Mouse (Mus musculus) CH12.LX (cell line): Measurements from ENCODE around the gene Itprid1. TPM values are rescaled to one million over a fixed set of nuclear protein-coding genes. Genes with fewer than 3 reads are reported as not detected.

Experiments
- DNase-seq: peaks from one replicate; pipeline ENCODE4 v3.0.0-alpha.2; 2013; ENCODE audit errors: extremely low read depth
- H3K27ac ChIP-seq: 2 replicates; pipeline ENCODE4 v1.5.1; 2012; ENCODE audit warnings: low read depth, mild to moderate bottlenecking, control low read depth, moderate library complexity; ENCODE audit not compliant: insufficient read depth
- H3K27me3 ChIP-seq: replicated peaks from 2 replicates; pipeline ENCODE3; 2012; ENCODE audit warnings: inconsistent platforms
- H3K36me3 ChIP-seq, 2 experiments: replicated peaks in 1 of 2; 2 replicates each; pipeline versions ENCODE3 to v1.6.1; 2012; ENCODE audit warnings: inconsistent platforms in 1 of 2, low read length in 1 of 2, mild to moderate bottlenecking in 1 of 2, mixed read lengths in 1 of 2, moderate library complexity in 1 of 2; ENCODE audit not compliant: control insufficient read depth in 1 of 2, insufficient read depth in 1 of 2
- H3K4me1 ChIP-seq, 2 experiments: 2 replicates each; pipeline ENCODE4 v1.6.1; 2012; ENCODE audit warnings: inconsistent platforms in 1 of 2, moderate library complexity in 1 of 2; ENCODE audit not compliant: insufficient read depth in 2 of 2, control insufficient read depth in 1 of 2
- H3K4me2 ChIP-seq: 2 replicates; pipeline ENCODE4 v1.6.1; 2012; ENCODE audit warnings: low read depth, mild to moderate bottlenecking, control low read depth; ENCODE audit not compliant: poor library complexity, insufficient read depth, severe bottlenecking
- H3K4me3 ChIP-seq, 3 experiments: fragments of 150-350 bp in 1 of 3; sonication (generic) in 1 of 3; replicated peaks in 1 of 3; 2 replicates each; pipeline versions ENCODE3 to v1.5.1; 2011 to 2012; ENCODE audit warnings: low read depth in 2 of 3, low read length in 2 of 3, mild to moderate bottlenecking in 2 of 3, moderate library complexity in 2 of 3, control low read depth in 1 of 3, improper control_type of control experiment in 1 of 3, inconsistent platforms in 1 of 3, mixed read lengths in 1 of 3; ENCODE audit not compliant: poor library complexity in 1 of 3
- H3K79me2 ChIP-seq: replicated peaks from 2 replicates; pipeline ENCODE4 v1.6.1; 2012; ENCODE audit warnings: mild to moderate bottlenecking, moderate library complexity; ENCODE audit not compliant: control insufficient read depth, poor library complexity, insufficient read depth, severe bottlenecking; ENCODE audit errors: extremely low read depth
- H3K9ac ChIP-seq: 2 replicates; pipeline ENCODE4 v1.6.1; 2012; ENCODE audit warnings: low read depth, mild to moderate bottlenecking, control low read depth, moderate library complexity; ENCODE audit not compliant: insufficient read depth
- H3K9me3 ChIP-seq: replicated peaks from 2 replicates; pipeline ENCODE3; 2012; ENCODE audit warnings: low read length, inconsistent platforms, mixed read lengths
- BHLHE40 ChIP-seq: IDR thresholded peaks from 2 replicates; pipeline ENCODE4 v1.6.1; 2011; ENCODE audit warnings: mild to moderate bottlenecking, low read depth, low read length, improper control_type of control experiment
- CHD2 ChIP-seq: IDR thresholded peaks from 2 replicates; pipeline ENCODE4 v1.6.1; 2011; ENCODE audit warnings: low read length, improper control_type of control experiment
- CTCF ChIP-seq, 2 experiments: IDR thresholded peaks in 1 of 2; conservative IDR thresholded peaks in 1 of 2; 2 replicates each; pipeline ENCODE4 v1.5.1; 2011 to 2012; ENCODE audit warnings: low read depth in 2 of 2, low read length in 2 of 2, improper control_type of control experiment in 1 of 2, inconsistent platforms in 1 of 2, mild to moderate bottlenecking in 1 of 2, moderate library complexity in 1 of 2
- ELF1 ChIP-seq: IDR thresholded peaks from 2 replicates; pipeline ENCODE4 v1.6.1; 2014; ENCODE audit warnings: low read depth, mild to moderate bottlenecking, inconsistent platforms, low read length, improper control_type of control experiment
- EP300 ChIP-seq: IDR thresholded peaks from 2 replicates; pipeline ENCODE4 v1.6.1; 2011; ENCODE audit warnings: low read length, improper control_type of control experiment
- ETS1 ChIP-seq: conservative IDR thresholded peaks from 2 replicates; pipeline ENCODE4 v1.6.1; 2012; ENCODE audit warnings: low read depth, mild to moderate bottlenecking, inconsistent platforms, low read length, improper control_type of control experiment, moderate library complexity
- GABPA ChIP-seq: IDR thresholded peaks from 2 replicates; pipeline ENCODE4 v1.6.1; 2012; ENCODE audit warnings: low read depth, low read length, improper control_type of control experiment, inconsistent platforms; ENCODE audit not compliant: insufficient replicate concordance
- HCFC1 ChIP-seq: IDR thresholded peaks from 2 replicates; pipeline ENCODE4 v1.6.1; 2012; ENCODE audit warnings: low read depth, mild to moderate bottlenecking, inconsistent platforms, low read length, improper control_type of control experiment
- IRF4 ChIP-seq: IDR thresholded peaks from 2 replicates; pipeline ENCODE4 v1.6.1; 2014; ENCODE audit warnings: low read depth, mild to moderate bottlenecking, inconsistent platforms, low read length, improper control_type of control experiment
- JUN ChIP-seq: IDR thresholded peaks from 2 replicates; pipeline ENCODE4 v1.6.1; 2011; ENCODE audit warnings: low read depth, mild to moderate bottlenecking, low read length, improper control_type of control experiment, moderate library complexity; ENCODE audit not compliant: insufficient read depth
- JUND ChIP-seq: conservative IDR thresholded peaks from 2 replicates; pipeline ENCODE4 v1.6.1; 2011; ENCODE audit warnings: low read depth, low read length, improper control_type of control experiment
- MAX ChIP-seq: IDR thresholded peaks from 2 replicates; pipeline ENCODE4 v1.6.1; 2011; ENCODE audit warnings: low read length, improper control_type of control experiment
- MEF2A ChIP-seq: IDR thresholded peaks from 2 replicates; pipeline ENCODE4 v1.6.1; 2014; ENCODE audit warnings: low read depth, mild to moderate bottlenecking, inconsistent platforms, low read length, improper control_type of control experiment, borderline replicate concordance
- MYC ChIP-seq: IDR thresholded peaks from 2 replicates; pipeline ENCODE4 v1.6.1; 2011; ENCODE audit warnings: low read depth, mild to moderate bottlenecking, improper control_type of control experiment, low read length
- PAX5 ChIP-seq: IDR thresholded peaks from 2 replicates; pipeline ENCODE4 v1.6.1; 2012; ENCODE audit warnings: low read length, inconsistent platforms, mixed read lengths
- POLR2A ChIP-seq: IDR thresholded peaks from 2 replicates; pipeline ENCODE4 v1.6.1; 2011; ENCODE audit warnings: low read depth, mild to moderate bottlenecking, improper control_type of control experiment, low read length
- POLR2AphosphoS2 ChIP-seq: IDR thresholded peaks from 2 replicates; pipeline ENCODE4 v1.6.1; 2011; ENCODE audit warnings: low read depth, low read length, improper control_type of control experiment
- SIN3A ChIP-seq: IDR thresholded peaks from 2 replicates; pipeline ENCODE4 v1.6.1; 2012; ENCODE audit warnings: low read length, improper control_type of control experiment, inconsistent platforms
- USF1 ChIP-seq: IDR thresholded peaks from 2 replicates; pipeline ENCODE4 v1.6.1; 2014; ENCODE audit warnings: low read depth, mild to moderate bottlenecking, inconsistent platforms, low read length, improper control_type of control experiment
- dilution Hi-C: fragments of 300-500 bp; cut with MboI; formaldehyde crosslinking; loops from 2 replicates; pipeline ENCODE4 v1.14.3; 2020; ENCODE audit warnings: low sequenced_read_pairs; ENCODE audit not compliant: extremely low pct_unique_long_range_greater_than_20kb, extremely low pct_ligation_motif_present
- in situ Hi-C: fragments of 300-500 bp; cut with MboI; formaldehyde crosslinking; loops from 3 replicates; pipeline ENCODE4 v1.14.3; 2019; ENCODE audit warnings: low sequenced_read_pairs, low pct_ligation_motif_present, low pct_unique_long_range_greater_than_20kb, mixed read lengths
- polyA plus RNA-seq: library from polyadenylated mRNA; unstranded; fragments of >175 nt; gene quantifications from 2 replicates; pipeline ENCODE4 v1.2.1, GENCODE M21; 2012; ENCODE audit warnings: low read depth; ENCODE audit not compliant: insufficient read length
- total RNA-seq, 2 experiments: library from RNA; depleted of rRNA; stranded (reverse); fragments of 300-350 nt in 1 of 2; fragments of >200 nt in 1 of 2; gene quantifications; 2 replicates each; pipeline ENCODE4 v1.2.3; 2012 to 2014

The Itprid1 gene
- total and polyA plus RNA-seq, 3 experiments = 0.11 TPM; not detected in 1

DNA sequence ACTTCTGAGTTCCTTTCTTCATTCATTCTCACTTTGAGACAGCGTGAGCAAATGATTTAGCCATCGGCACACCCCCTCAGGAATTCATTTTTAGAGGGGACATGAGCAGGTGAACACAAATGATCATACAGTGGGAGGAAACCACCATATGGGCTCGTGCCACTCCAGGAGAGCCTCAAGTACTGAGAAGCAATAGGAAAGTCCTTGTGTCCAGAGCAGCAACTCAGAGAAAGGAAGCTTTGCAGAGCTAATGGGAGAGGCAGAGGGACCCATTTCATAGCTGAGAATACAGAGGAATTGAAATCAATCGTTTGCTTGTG lies 32.1 kb upstream of the Itprid1 start:
- H3K4me2 ChIP-seq = no peak overlapping the region
- TF ChIP-seq CTCF (conservative IDR thresholded peaks at IDR 0.05 in 1 of 2, IDR thresholded peaks at IDR 0.05 in 1 of 2; ENCODE audit: low read depth in 2 of 2, low read length in 2 of 2) = no peak
- H3K27me3 ChIP-seq = no peaks in the 10 kb centered on the region
- in situ Hi-C loops (no loop called here), dilution Hi-C loops (no loop called here)
- no peak overlapping the region for H3K4me3 ChIP-seq
- H3K9me3 ChIP-seq = no peaks in the 10 kb centered on the region
- no peak overlapping the region for H3K27ac ChIP-seq
- no peaks in the 10 kb centered on the region for H3K79me2 ChIP-seq
- no peak overlapping the region for H3K9ac ChIP-seq
- peaks cover 0 to 6% of the 10 kb centered on the region in 2 experiments; a peak in 2 of 4 replicates for H3K4me1 ChIP-seq
- DNase-seq = no peak
- no peaks in the 10 kb centered on the region for H3K36me3 ChIP-seq

DNA sequence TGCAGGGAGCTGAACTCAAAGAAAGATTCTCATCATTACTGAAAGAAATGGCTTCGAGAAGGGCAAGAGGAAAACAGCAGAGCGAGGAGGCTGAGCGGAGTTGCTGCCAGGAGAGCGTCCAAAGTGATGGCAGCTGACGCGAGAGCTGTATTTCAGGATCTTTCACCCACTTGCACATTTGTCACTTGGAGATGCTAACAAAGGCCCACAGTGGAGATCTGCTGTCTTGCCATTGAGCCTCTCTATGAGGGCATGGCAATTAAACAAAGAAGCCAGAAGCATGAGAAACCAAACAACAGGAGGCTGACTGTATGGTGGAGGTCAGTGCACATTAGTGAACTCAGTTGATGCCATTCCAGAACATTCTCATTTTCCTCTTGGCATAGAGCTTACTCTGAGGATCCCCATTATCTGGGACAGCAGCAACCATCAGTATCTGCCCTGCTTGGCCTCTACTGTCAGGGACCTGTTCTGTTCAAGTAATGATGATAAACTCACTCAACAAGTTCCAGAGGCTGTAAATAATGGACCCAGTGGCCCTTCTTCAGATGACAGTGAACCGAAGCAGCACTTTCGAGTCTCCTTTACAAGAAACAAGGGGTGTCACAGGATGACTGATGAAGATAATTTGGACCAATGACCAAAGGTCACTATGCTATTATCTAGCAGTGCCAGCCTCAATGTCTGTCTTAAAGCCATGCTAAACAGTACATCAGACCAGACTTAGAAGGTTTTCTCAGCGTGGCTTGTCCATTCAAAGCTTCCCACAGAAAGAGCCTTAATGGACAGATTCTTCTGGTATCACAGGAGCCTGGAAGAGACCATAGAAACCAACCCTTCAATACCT lies 31.2 kb upstream of the Itprid1 start:
- no peaks in the 10 kb centered on the region for H3K79me2 ChIP-seq
- H3K4me1 ChIP-seq = peaks cover 0 to 6% of the 10 kb centered on the region in 2 experiments; a peak in 2 of 4 replicates
- no peaks in the 10 kb centered on the region for H3K9me3 ChIP-seq
- no peak overlapping the region for H3K4me2 ChIP-seq
- DNase-seq = no peak
- in situ Hi-C loops (no loop called here), dilution Hi-C loops (no loop called here)
- no peaks in the 10 kb centered on the region for H3K27me3 ChIP-seq
- H3K36me3 ChIP-seq = no peaks in the 10 kb centered on the region
- H3K4me3 ChIP-seq = no peak overlapping the region
- TF ChIP-seq JUN (no peak), BHLHE40 (no peak), PAX5 (no peak), POLR2A (no peak), MYC (no peak), USF1 (no peak), SIN3A (no peak), MAX (no peak), MEF2A (no peak), ETS1 (no peak), JUND (no peak), IRF4 (no peak), EP300 (no peak), HCFC1 (no peak), ELF1 (no peak), POLR2AphosphoS2 (no peak), CHD2 (no peak), GABPA (no peak)
- no peak overlapping the region for H3K27ac ChIP-seq
- no peak overlapping the region for H3K9ac ChIP-seq
